Mouse (Mus musculus): ENCODE measurements around the gene D630023F18Rik.

Gene D630023F18Rik

DNA sequence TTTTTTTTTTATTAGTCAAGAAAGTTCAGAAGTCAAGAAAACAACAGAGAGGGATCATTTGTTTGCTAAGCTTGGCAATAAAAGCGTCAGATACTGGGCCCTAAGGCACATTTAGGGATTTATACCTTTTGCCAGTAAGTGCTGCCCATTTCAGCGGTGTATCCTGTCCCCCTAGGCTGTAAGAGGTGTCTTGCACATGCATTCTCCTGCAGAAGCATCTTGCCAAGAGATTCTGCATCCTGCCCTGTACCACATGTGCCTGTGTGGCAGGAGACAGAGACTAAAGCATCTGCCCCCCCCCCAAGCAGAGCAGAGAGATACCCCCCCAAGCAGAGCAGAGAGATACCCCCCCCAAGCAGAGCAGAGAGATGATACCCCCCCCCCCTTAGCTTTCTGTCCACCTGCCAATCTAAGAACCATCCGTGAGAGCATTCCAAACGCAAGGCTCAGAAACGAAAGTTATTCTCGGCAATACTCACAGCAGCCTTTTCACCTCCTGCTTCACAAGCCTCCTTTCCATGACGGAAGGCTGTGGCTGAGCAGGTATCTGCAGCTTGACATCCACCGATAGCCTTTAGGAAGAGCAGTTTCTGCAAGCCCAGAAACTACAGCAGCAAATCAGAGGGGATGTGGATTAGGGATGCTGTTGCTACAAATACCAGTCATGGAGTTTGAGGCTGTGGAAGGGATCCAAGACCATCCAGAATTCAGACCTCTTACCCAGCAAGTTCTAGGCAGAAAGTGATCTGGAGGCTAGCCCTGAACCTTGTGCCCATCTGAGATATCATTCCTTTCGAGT is at the start of gene D630023F18Rik:
Gene D630023F18Rik (minus strand): TSS at position 641 of the 799 bp plus-strand sequence.
- no peak for DNase-seq (ENCODE audit: low read depth in 2 of 2, low spot score in 2 of 2)

DNA sequence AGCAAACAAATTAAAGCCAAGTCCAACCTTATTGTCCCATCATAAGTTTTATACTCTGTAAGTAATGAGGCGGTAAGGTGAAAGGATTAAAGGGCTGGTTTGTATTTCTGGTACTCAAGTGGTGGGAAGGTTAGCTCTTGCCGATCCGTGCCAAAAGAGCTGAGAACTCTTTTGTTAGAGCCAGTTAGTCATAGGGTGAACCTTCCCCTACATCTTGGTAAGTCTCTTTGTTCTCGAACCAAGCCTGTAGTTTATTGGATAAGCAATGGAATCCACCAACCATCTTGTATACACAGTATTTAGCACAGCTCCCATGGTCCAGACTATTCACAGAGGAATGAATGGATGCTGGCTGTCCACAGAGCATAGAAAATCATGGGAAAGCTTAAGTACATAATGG is 48.6 kb upstream of the D630023F18Rik start:
- DNase-seq (ENCODE audit: low read depth in 2 of 2, low spot score in 2 of 2) = no peak

DNA sequence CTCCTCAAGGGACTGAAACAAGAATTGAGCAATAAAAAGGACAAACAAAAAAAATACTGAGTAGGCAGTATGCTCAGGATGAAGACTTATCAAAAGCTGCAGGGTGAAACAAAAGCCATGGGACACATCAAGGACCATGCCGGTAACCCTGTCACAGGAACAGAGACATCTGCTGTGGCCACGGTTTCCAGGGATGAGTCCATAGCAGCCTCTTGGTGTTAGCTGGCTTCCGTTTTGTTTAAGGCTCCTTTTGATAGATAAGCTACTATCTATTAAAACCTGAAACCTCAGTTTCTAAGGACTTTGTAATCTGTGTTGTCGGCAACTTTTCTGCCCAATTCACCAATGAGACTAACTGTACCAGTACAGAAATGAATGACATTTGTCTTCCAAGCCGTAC is 46.9 kb upstream of the D630023F18Rik start:
- no peak for DNase-seq (ENCODE audit: low read depth in 2 of 2, low spot score in 2 of 2)

DNA sequence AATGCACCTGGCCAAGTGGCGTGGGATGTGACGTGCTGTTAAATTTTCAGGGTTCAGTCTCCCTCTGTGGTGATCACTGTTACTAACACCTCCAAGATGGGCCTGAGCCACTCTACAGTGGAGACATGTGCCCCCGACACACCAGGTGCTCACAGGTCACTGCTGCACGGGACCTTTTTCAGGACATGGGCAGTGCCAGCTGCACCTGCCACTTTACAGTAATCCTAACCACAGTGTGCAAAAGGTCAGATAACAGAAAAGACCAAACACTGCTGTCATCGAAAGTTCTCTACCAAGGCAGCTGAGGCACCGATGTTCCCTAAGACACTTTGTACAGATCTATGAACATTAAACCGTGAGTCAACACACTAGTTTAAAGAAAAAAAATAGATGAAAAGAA is 46.5 kb upstream of the D630023F18Rik start:
- no peak for DNase-seq (ENCODE audit: low read depth in 2 of 2, low spot score in 2 of 2)

- DNase-seq (ENCODE audit: low read depth in 2 of 2, low spot score in 2 of 2) = no peak
These were observed 44.5 kb upstream of the D630023F18Rik start for GRCm38 (mm10) chr1:65167496-65167895.

DNA sequence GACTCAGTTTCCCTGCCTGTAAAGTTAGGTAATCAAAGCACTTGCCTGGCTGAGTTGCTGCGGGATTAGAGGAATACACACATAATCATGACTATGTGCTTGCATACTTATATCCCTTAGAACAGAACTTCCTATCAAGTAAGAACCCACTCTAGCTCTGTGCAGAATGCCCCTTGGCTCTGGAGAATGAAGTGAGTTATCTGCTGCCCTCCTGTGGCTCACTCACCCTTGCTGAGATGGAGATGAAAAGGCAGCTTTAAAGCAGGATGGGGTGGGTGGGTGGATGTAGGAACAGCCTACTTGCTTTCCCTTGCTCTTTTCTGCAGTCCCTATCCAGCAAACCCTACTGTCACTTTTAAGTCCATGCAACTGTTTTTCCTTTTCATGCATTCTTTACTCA is 39.2 kb upstream of the D630023F18Rik start:
- no peak for DNase-seq (ENCODE audit: low read depth in 2 of 2, low spot score in 2 of 2)

DNA sequence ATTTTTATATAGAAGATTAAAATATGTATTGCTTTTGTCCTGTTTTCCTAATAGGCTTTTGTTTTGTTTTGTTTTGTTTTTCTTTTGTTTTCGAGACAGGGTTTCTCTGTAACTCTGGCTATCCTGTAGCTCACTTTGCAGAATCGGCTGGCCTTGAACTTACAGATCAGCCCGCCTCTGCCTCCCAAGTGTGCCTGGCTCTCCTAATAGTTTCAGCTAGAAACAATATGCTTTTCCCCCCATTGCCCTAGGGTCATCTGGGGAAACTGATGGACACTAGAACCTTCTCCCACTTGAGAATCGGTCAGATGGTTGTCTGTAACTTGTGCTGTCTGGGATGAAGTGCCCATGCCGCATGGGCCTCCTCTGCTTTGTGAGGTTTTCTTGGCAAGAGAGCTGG is 33.1 kb upstream of the D630023F18Rik start:
- DNase-seq (ENCODE audit: low read depth in 2 of 2, low spot score in 2 of 2) = no peak

DNA sequence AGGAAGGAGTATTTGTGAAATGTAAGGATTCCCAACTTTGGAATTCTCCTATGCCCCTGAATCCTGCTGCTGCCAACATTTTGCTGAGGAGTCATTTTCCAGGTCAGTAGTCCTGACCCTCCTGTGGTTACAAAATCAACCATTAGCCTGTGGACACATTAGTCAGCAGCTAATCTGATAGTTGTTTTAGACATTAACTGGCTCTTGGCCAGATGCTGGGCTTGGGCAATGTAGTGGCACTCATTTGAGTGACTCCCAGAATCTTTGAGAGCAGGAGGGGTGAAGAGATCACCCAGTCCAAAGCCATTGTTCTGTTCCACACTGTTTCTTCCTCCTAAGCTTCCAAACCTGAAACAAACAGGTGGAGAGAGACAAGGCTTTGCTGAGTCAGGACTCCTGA is 31.8 kb upstream of the D630023F18Rik start:
- DNase-seq (ENCODE audit: low read depth in 2 of 2, low spot score in 2 of 2) = no peak

DNA sequence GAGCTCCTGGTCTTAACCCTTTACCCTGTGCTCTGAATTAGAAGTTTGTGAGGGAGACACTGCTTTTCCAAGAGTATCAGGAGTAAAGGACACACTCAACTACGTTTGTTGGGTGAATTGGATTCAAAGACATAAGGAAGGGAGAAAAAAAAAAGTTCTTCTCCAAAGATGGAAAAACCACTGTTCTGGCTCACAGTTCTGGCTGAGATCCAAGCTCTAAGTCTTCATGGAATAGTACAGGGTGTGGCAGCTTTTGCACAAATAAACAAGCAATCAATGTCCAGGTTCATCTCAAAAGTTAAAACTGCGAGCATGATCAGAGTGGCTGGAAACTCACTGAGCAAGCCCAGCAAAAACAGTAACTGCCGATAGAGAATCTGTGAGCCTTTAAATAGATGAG is 25.0 kb upstream of the D630023F18Rik start:
- DNase-seq (ENCODE audit: low read depth in 2 of 2, low spot score in 2 of 2) = no peak

- DNase-seq (ENCODE audit: low read depth in 2 of 2, low spot score in 2 of 2) = no peak
These were observed 24.3 kb upstream of the D630023F18Rik start for GRCm38 (mm10) chr1:65147326-65147725.

DNA sequence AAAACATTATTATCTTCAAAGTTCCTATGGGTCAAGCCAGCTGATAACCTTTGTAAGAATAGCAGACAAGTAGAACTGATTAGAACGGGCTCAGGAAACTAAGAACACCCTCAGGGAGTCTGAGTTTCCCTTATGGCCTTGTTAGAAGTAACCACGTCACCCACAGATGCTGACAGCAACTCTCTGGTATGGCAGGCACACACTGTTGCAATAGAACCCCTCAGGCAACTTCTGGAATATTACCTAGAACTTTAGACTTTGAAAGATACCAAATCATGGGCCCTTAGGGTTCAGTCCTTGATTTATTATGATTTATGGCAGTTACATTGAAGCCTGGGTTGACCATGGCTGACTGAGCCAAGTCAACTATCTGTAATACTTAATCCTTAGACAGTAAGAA is 23.6 kb upstream of the D630023F18Rik start:
- no peak for DNase-seq (ENCODE audit: low read depth in 2 of 2, low spot score in 2 of 2)

GRCm38 (mm10) chr1:65144783-65145182 is 21.8 kb upstream of the D630023F18Rik start:
- DNase-seq (ENCODE audit: low read depth in 2 of 2, low spot score in 2 of 2) = no peak

- no peak for DNase-seq (ENCODE audit: low read depth in 2 of 2, low spot score in 2 of 2)
These were observed 14.5 kb upstream of the D630023F18Rik start for GRCm38 (mm10) chr1:65137560-65137959.

GRCm38 (mm10) chr1:65132833-65133232 is 9.8 kb upstream of the D630023F18Rik start:
- no peak for DNase-seq (ENCODE audit: low read depth in 2 of 2, low spot score in 2 of 2)

DNA sequence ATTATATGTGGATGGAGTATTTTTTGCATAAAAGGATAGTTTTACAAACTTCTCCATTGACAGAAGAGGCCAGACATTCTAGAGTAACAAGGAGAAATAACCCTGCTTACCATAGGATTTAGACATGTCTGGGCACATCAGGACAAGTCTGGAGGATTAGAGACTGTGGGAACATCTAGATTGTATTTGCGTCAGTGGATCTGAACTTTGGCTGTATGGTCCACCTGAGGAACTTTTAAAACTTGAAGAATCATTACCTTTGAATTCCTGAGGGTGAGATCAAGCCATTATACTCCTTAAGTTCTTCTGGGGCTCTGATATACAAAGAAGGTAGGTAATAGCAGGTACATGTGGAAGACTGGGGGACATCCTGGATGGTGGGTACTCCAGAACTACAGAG is 8.7 kb upstream of the D630023F18Rik start:
- no peak for DNase-seq (ENCODE audit: low read depth in 2 of 2, low spot score in 2 of 2)

DNA sequence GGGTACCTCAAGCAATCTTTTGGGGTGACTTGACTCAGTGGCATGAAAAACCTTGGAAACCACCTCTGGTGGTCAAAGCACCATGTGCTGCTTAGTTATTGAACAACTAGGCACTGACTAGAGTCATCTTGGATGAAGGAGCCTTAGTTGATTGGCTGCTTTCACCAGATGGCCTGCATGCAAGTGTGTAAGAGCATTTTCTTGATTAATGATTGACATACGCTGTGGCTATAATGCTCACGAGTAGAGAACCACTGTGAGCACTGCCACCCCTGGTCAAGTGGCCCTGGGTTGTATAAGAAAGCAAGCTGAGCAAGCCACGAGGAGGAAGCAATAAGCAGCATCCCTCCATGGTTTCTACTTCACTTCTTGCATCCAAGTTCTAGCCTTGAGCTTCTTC is 7.2 kb upstream of the D630023F18Rik start:
- no peak for DNase-seq (ENCODE audit: low read depth in 2 of 2, low spot score in 2 of 2)

DNA sequence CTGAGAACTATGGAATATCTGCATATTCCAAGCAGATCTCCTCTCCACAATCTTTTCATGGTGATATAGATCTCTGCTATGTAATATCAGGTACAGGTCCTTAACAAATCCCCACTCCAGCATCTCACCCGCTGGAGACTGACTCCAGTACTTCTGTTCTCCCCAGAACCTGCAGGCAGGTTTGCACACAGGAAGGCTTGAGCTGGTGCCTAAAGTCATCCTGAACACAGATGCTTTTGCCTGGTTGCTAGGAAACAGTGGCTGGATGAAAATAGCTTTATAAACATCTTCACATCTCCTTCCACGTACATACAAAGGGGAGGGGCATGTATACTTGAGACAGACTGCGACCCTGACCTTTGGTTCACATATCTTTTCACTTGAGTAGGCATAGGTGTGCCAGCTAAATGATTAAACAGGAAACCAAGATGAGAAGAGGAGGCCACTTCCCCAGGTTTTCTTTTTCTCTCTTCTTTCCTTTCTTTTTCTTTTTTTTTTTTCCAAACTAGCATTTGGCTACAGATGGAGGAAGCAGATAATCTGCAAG is 6.7 kb upstream of the D630023F18Rik start:
- no peak for DNase-seq (ENCODE audit: low read depth in 2 of 2, low spot score in 2 of 2)

- no peak for DNase-seq (ENCODE audit: low read depth in 2 of 2, low spot score in 2 of 2)
These were observed 3.6 kb downstream of the D630023F18Rik start, which contains the start of gene Gm28845 for GRCm38 (mm10) chr1:65119438-65119837. Gene Gm28845, minus strand, starts transcription at chr1:65119558.

GRCm38 (mm10) chr1:65118150-65118913 is 4.7 kb downstream of the D630023F18Rik start:
- no peak for DNase-seq (ENCODE audit: low read depth in 2 of 2, low spot score in 2 of 2)

DNA sequence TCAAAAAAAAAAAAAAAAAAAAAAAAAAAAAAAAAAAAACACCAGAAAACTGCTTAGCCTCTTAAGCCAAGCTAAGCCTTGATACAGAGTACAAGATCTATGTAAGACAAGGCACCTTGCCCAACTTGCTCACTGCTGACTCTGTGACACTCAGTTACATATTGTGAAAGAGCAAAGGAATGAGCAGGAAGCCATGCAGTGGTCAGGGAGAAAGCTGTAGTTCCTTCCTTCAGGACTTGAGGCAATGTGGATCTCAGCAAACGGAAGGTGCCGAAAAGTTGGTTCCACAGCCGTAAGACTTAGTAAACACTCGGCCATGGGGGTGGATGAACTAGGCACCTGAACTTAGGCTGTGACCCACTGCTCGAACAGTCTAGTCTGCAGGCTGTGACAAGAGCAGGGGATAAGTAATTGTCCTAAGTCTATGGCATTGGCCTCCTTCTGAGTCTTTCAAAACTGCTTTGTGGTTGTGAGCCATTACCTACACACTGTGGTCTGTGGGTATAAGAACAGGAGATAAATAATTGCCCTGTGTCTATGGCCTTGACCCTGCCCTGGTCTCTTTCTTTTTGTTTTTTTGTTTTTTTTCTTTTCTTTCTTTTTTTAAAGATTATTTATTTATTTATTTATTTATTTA is 9.4 kb downstream of the D630023F18Rik start:
- no peak for DNase-seq (ENCODE audit: low read depth in 2 of 2, low spot score in 2 of 2)

DNA sequence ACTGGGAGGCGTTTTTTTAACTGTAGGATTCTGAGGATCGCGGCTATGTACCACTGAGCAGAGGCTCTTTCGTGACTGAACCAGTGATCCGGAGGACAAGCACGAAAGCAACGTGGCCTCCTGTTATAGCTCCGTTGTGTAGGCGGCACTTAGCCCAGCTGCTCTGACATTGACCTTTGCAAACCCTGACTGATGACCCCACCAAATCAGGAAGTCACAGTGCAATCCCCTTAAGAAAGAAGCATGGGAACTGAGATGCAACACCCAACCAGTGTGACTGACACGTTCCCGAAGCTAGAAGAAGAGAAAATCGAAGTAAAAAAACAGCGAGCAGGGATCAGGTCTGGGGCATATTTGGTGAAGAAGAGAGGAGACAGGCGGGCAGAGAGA is 10.2 kb downstream of the D630023F18Rik start:
- no peak for DNase-seq (ENCODE audit: low read depth in 2 of 2, low spot score in 2 of 2)

Measured in CD8-positive naive resting alpha-beta T cell, adult 2 months (primary cell).